Mouse (Mus musculus): ENCODE data around the gene Srf. TPM values are rescaled to one million over a fixed set of nuclear protein-coding genes. Genes with fewer than 3 reads are reported as not detected.

The Srf gene
- polyA plus RNA-seq, 1 experiment = 42.0 TPM

GRCm38 (mm10) chr17:46525065-46525464 is 30.9 kb downstream of the Srf start:
- H3K27ac ChIP-seq (ENCODE audit: insufficient read depth, low read length) = no peak overlapping the region
- no peaks in the 10 kb centered on the region for H3K36me3 ChIP-seq (ENCODE audit: control insufficient read depth, insufficient read depth, low read length, poor library complexity, severe bottlenecking)
- H3K4me1 ChIP-seq (ENCODE audit: control insufficient read depth, insufficient read depth, low read length) = no peaks in the 10 kb centered on the region
- no peak overlapping the region for H3K9ac ChIP-seq (ENCODE audit: low read depth, poor library complexity, severe bottlenecking)
- H3K9me3 ChIP-seq (replicated peaks; ENCODE audit: control insufficient read depth, insufficient read depth, low read length, poor library complexity, severe bottlenecking) = no peaks in the 10 kb centered on the region
- TF ChIP-seq EP300 (IDR thresholded peaks at IDR 0.05; ENCODE audit: insufficient read depth, low read depth, low read length) (no peak), CTCF (IDR thresholded peaks at IDR 0.05; ENCODE audit: low read depth, low read length) (no peak), POLR2A (IDR thresholded peaks at IDR 0.05; ENCODE audit: insufficient read depth, low read length) (no peak)
- H3K4me3 ChIP-seq (ENCODE audit: low read depth, low read length) = no peak overlapping the region
- no peaks in the 10 kb centered on the region for H3K27me3 ChIP-seq (ENCODE audit: control insufficient read depth, insufficient read depth, low read length, poor library complexity, severe bottlenecking)

GRCm38 (mm10) chr17:46521963-46522668 is 33.9 kb downstream of the Srf start:
- no peaks in the 10 kb centered on the region for H3K9me3 ChIP-seq (replicated peaks; ENCODE audit: control insufficient read depth, insufficient read depth, low read length, poor library complexity, severe bottlenecking)
- TF ChIP-seq POLR2A (IDR thresholded peaks at IDR 0.05; ENCODE audit: insufficient read depth, low read length) (no peak), CTCF (IDR thresholded peaks at IDR 0.05; ENCODE audit: low read depth, low read length) (peak; percentile 58), EP300 (IDR thresholded peaks at IDR 0.05; ENCODE audit: insufficient read depth, low read depth, low read length) (no peak)
- H3K27me3 ChIP-seq (ENCODE audit: control insufficient read depth, insufficient read depth, low read length, poor library complexity, severe bottlenecking) = no peaks in the 10 kb centered on the region
- H3K27ac ChIP-seq (ENCODE audit: insufficient read depth, low read length) = no peak overlapping the region
- H3K4me3 ChIP-seq (ENCODE audit: low read depth, low read length) = no peak overlapping the region
- no peaks in the 10 kb centered on the region for H3K36me3 ChIP-seq (ENCODE audit: control insufficient read depth, insufficient read depth, low read length, poor library complexity, severe bottlenecking)
- H3K9ac ChIP-seq (ENCODE audit: low read depth, poor library complexity, severe bottlenecking) = no peak overlapping the region
- H3K4me1 ChIP-seq (ENCODE audit: control insufficient read depth, insufficient read depth, low read length) = no peaks in the 10 kb centered on the region

GRCm38 (mm10) chr17:46521174-46521573 is 34.8 kb downstream of the Srf start:
- Histone ChIP-seq H3K9me3 (replicated peaks; ENCODE audit: control insufficient read depth, insufficient read depth, low read length, poor library complexity, severe bottlenecking) (no peaks in the 10 kb centered on the region), H3K36me3 (ENCODE audit: control insufficient read depth, insufficient read depth, low read length, poor library complexity, severe bottlenecking) (no peaks in the 10 kb centered on the region), H3K27me3 (ENCODE audit: control insufficient read depth, insufficient read depth, low read length, poor library complexity, severe bottlenecking) (no peaks in the 10 kb centered on the region), H3K9ac (ENCODE audit: low read depth, poor library complexity, severe bottlenecking) (peak overlapping the region; percentile 30), H3K4me1 (ENCODE audit: control insufficient read depth, insufficient read depth, low read length) (no peaks in the 10 kb centered on the region), H3K27ac (ENCODE audit: insufficient read depth, low read length) (no peak overlapping the region), H3K4me3 (ENCODE audit: low read depth, low read length) (peak overlapping the region; percentile 57)
- TF ChIP-seq CTCF (IDR thresholded peaks at IDR 0.05; ENCODE audit: low read depth, low read length) = no peak
- no peak for TF ChIP-seq EP300 (IDR thresholded peaks at IDR 0.05; ENCODE audit: insufficient read depth, low read depth, low read length)
- TF ChIP-seq POLR2A (IDR thresholded peaks at IDR 0.05; ENCODE audit: insufficient read depth, low read length) = no peak

- no peaks in the 10 kb centered on the region for H3K4me1 ChIP-seq (ENCODE audit: control insufficient read depth, insufficient read depth, low read length)
- no peaks in the 10 kb centered on the region for H3K9me3 ChIP-seq (replicated peaks; ENCODE audit: control insufficient read depth, insufficient read depth, low read length, poor library complexity, severe bottlenecking)
- no peaks in the 10 kb centered on the region for H3K36me3 ChIP-seq (ENCODE audit: control insufficient read depth, insufficient read depth, low read length, poor library complexity, severe bottlenecking)
- no peaks in the 10 kb centered on the region for H3K27me3 ChIP-seq (ENCODE audit: control insufficient read depth, insufficient read depth, low read length, poor library complexity, severe bottlenecking)
- no peak for TF ChIP-seq CTCF (IDR thresholded peaks at IDR 0.05; ENCODE audit: low read depth, low read length)
- TF ChIP-seq POLR2A (IDR thresholded peaks at IDR 0.05; ENCODE audit: insufficient read depth, low read length) = no peak
- no peak for TF ChIP-seq EP300 (IDR thresholded peaks at IDR 0.05; ENCODE audit: insufficient read depth, low read depth, low read length)
- peak overlapping the region; percentile 57 for H3K4me3 ChIP-seq (ENCODE audit: low read depth, low read length)
- H3K9ac ChIP-seq (ENCODE audit: low read depth, poor library complexity, severe bottlenecking) = peak overlapping the region; percentile 30
- no peak overlapping the region for H3K27ac ChIP-seq (ENCODE audit: insufficient read depth, low read length)
Measured at GRCm38 (mm10) chr17:46520385-46520979, 35.5 kb downstream of the Srf start.

- TF ChIP-seq POLR2A (IDR thresholded peaks at IDR 0.05; ENCODE audit: insufficient read depth, low read length) (no peak), CTCF (IDR thresholded peaks at IDR 0.05; ENCODE audit: low read depth, low read length) (no peak), EP300 (IDR thresholded peaks at IDR 0.05; ENCODE audit: insufficient read depth, low read depth, low read length) (no peak)
- Histone ChIP-seq H3K4me3 (ENCODE audit: low read depth, low read length) (peak overlapping the region; percentile 57), H3K27ac (ENCODE audit: insufficient read depth, low read length) (no peak overlapping the region), H3K9me3 (replicated peaks; ENCODE audit: control insufficient read depth, insufficient read depth, low read length, poor library complexity, severe bottlenecking) (no peaks in the 10 kb centered on the region), H3K4me1 (ENCODE audit: control insufficient read depth, insufficient read depth, low read length) (no peaks in the 10 kb centered on the region), H3K27me3 (ENCODE audit: control insufficient read depth, insufficient read depth, low read length, poor library complexity, severe bottlenecking) (no peaks in the 10 kb centered on the region), H3K36me3 (ENCODE audit: control insufficient read depth, insufficient read depth, low read length, poor library complexity, severe bottlenecking) (no peaks in the 10 kb centered on the region), H3K9ac (ENCODE audit: low read depth, poor library complexity, severe bottlenecking) (peak overlapping the region; percentile 30)
Measured at GRCm38 (mm10) chr17:46519971-46520370, 36.0 kb downstream of the Srf start.

- Histone ChIP-seq H3K27ac (ENCODE audit: insufficient read depth, low read length) (no peak overlapping the region), H3K9me3 (replicated peaks; ENCODE audit: control insufficient read depth, insufficient read depth, low read length, poor library complexity, severe bottlenecking) (no peaks in the 10 kb centered on the region), H3K9ac (ENCODE audit: low read depth, poor library complexity, severe bottlenecking) (no peak overlapping the region), H3K36me3 (ENCODE audit: control insufficient read depth, insufficient read depth, low read length, poor library complexity, severe bottlenecking) (no peaks in the 10 kb centered on the region), H3K27me3 (ENCODE audit: control insufficient read depth, insufficient read depth, low read length, poor library complexity, severe bottlenecking) (no peaks in the 10 kb centered on the region), H3K4me3 (ENCODE audit: low read depth, low read length) (no peak overlapping the region), H3K4me1 (ENCODE audit: control insufficient read depth, insufficient read depth, low read length) (no peaks in the 10 kb centered on the region)
- TF ChIP-seq CTCF (IDR thresholded peaks at IDR 0.05; ENCODE audit: low read depth, low read length) (no peak), EP300 (IDR thresholded peaks at IDR 0.05; ENCODE audit: insufficient read depth, low read depth, low read length) (no peak), POLR2A (IDR thresholded peaks at IDR 0.05; ENCODE audit: insufficient read depth, low read length) (no peak)
Measured at GRCm38 (mm10) chr17:46513329-46513728, 42.6 kb downstream of the Srf start.
